Mouse (Mus musculus) induced T-regulatory cell, adult 2 months (primary cell): ENCODE measurements around the gene Ddx23.

ENCODE experiments used
- DNase-seq: peaks from one replicate; pipeline ENCODE4 v3.0.0-alpha.2; 2012; ENCODE audit warnings: low read depth

Ddx23 gene

GRCm38 (mm10) chr15:98607557-98607956 is 55.1 kb downstream of the Ddx23 start:
- DNase-seq: no peak

DNA sequence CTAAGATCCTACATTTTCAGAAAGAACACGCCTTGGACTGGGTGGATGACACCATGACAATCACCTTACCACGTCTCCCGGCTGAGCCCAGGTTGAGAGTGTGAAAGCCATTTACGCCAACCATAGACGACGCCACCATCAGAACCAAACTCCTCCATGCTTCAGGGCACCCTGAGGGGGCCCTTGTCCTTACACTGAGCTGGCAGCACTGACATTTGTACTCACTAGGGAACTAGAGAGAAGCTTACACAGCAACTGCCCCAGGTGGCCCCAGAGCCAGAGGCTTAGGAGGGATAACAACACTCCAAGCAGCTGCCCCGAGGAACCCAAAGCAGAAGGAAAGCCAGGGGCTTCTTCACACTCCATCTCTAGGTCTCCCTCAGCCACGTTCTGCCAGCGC is 56.0 kb downstream of the Ddx23 start:
- DNase-seq: no peak

- DNase-seq: no peak
These were observed 56.6 kb downstream of the Ddx23 start for GRCm38 (mm10) chr15:98606051-98606536.

DNA sequence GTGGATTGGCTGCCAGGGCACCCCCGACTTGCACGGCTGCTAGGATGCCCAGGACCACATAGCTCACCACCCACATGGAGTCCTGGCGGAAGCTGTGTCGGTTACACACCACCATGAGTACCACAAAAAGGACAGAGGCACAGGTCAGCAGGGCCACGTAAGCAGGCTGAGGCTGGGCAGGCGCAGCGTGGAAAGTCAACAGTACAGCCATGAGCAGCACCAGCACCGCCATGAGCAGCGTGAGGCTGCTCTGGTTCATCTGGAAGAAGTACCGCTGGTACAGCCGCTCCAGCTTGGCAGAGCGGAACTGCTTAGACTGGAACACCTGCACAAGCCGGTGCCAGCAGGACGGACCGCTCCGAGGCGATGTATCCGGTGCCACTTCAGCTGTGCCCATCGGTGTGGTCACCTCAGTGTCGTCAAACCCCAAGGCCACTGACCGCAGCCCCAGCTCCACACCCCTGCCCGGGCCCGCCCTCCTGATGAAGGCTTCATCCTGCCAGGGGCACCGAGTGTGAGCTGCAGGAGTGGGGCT is 58.6 kb downstream of the Ddx23 start:
- DNase-seq: no peak

GRCm38 (mm10) chr15:98602921-98603458 is 59.7 kb downstream of the Ddx23 start:
- no peak for DNase-seq

DNA sequence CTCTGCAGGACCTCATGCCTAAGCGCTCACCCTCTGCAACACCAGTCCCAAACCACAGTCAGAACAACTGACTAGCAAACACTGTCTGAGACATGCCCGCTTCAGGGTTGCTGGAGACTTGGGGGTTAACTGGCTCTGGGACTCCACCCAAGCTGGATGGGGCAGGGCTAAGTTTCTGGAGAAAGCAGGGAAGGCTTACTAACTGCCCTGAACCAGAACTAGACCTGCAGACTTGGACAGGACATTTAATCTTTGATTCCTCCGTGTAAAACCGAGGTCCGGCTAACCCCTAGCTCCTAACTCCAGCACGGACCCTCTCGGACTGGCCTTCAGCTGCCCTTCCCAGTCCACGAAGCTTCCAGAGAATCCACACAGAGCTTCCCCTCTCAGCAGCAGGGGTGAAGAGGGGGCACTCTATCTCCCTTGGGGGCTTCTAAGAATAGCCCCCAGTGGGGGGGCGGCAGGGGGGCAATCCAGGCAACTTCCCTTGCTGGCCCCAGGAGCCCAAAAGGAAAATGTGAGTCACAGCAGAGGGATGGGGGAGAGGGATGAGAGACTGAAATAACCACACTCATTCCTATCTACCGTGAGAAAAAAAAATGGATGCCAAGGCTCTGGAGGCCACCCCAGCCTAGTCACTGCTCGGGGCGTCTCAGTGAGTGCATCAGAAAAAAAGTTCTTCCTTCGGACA is 60.4 kb downstream of the Ddx23 start:
- no peak for DNase-seq

DNA sequence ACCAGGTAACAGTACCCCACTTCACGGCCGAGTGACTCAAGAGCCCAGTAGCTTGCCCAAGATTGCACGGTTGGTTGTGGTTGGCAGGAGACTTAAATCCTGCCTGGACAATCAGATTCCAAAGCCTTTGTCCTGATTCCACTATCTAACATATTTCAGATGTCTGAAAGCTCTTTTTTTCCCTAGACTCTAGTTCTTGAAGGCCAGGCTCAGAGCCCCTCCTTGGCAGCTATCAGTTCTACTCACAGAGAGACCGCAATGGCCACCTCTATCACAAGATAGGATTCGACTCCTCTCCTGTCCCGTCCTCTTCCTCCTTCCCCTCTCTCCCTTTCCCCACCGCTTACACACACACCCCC is 60.9 kb downstream of the Ddx23 start:
- no peak for DNase-seq

DNA sequence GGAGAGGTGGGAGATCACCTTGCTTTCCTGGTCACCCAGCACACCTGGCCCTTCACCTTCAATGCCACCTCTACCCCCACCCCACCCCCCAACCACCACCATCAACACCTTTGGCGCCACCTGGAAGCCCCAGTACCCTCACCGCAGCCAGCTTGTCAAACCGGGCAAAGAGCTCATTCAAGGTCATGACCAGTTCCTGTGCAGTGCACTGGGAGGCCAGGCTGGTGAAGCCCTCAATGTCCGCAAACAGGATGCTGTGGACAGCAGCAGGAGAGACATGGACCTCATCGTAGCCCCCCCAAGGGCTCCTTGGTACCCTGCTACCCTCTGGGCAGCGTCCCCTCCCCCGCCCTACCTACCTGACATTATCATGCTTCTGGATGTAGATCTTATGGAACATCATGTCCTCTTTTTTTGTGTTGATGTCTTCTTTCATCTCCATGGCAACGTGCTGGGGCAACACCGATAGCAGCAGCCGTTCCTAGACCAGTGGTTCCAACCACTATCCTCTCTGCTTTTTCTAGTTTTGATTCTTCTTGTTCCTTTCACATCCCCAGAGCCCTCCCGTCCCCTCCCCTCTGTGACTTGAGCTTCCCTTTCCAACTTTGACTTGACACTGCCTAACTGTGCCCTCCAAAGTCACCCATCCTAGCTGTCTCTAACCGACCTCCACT is 62.5 kb downstream of the Ddx23 start:
- DNase-seq: no peak

DNA sequence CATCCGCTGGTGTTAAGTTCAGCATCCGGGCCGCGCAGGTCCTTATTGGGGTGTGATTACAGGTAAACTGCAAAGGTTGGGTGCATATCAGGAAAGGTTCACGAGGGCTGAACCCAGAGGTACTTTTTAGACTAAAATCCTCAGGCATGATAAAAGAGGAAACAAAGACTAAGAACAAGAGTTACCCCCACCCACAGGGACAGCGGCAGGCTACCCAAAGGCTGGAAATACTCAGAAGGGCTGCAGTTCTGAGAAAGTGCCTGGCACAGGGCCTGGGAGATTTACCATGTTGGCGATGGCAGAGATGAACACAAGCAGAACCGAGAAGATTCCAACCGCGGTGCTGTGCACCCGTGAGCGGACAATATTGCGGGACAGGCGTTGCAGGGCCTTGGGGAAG is 66.1 kb downstream of the Ddx23 start:
- no peak for DNase-seq
